Mouse (Mus musculus) ES-E14 (cell line): ENCODE data around the gene Opa3. TPM values are rescaled to one million over a fixed set of nuclear protein-coding genes. Genes with fewer than 3 reads are reported as not detected.

Experiments
- DNase-seq: peaks from one replicate; pipeline ENCODE4 v3.0.0-alpha.2; 2013; ENCODE audit warnings: low read depth, low spot score
- H3K27ac ChIP-seq: 2 replicates; pipeline ENCODE4 v1.5.1; 2012; ENCODE audit warnings: low read depth, mild to moderate bottlenecking, low read length, moderate library complexity, mixed read lengths; ENCODE audit not compliant: poor library complexity, insufficient read depth, severe bottlenecking
- H3K36me3 ChIP-seq: 2 replicates; pipeline ENCODE4 v1.6.1; 2012; ENCODE audit warnings: mild to moderate bottlenecking, low read length, moderate library complexity, mixed read lengths; ENCODE audit not compliant: control insufficient read depth, poor library complexity, insufficient read depth, severe bottlenecking
- H3K4me1 ChIP-seq, 2 experiments: fragments of 150-350 bp in 1 of 2; sonication (generic) in 1 of 2; 2 replicates each; pipeline ENCODE4 v1.6.1; 2012; ENCODE audit warnings: low read length in 2 of 2, mild to moderate bottlenecking in 1 of 2, mixed read lengths in 1 of 2; ENCODE audit not compliant: control insufficient read depth in 2 of 2, insufficient read depth in 2 of 2, poor library complexity in 1 of 2
- H3K4me3 ChIP-seq, 2 experiments: fragments of 150-350 bp in 1 of 2; sonication (generic) in 1 of 2; 2 replicates each; pipeline ENCODE4 v1.5.1; 2012; ENCODE audit warnings: low read length in 2 of 2, low read depth in 1 of 2, mild to moderate bottlenecking in 1 of 2, mixed read lengths in 1 of 2; ENCODE audit not compliant: insufficient read depth in 1 of 2, poor library complexity in 1 of 2, severe bottlenecking in 1 of 2
- H3K9ac ChIP-seq: 2 replicates; pipeline ENCODE4 v1.6.1; 2012; ENCODE audit warnings: low read depth, mild to moderate bottlenecking, low read length, mixed read lengths; ENCODE audit not compliant: poor library complexity, insufficient read depth, severe bottlenecking
- H3K9me3 ChIP-seq: fragments of 150-350 bp; sonication (generic); 2 replicates; pipeline ENCODE4 v1.6.1; 2012; ENCODE audit warnings: low read depth, mild to moderate bottlenecking, low read length; ENCODE audit not compliant: control insufficient read depth, insufficient read depth
- CHD2 ChIP-seq: IDR thresholded peaks from 2 replicates; pipeline ENCODE4 v1.6.1; 2014; ENCODE audit warnings: mild to moderate bottlenecking, low read depth, low read length, inconsistent platforms
- HCFC1 ChIP-seq: IDR thresholded peaks from 2 replicates; pipeline ENCODE4 v1.6.1; 2012; ENCODE audit warnings: low read length, inconsistent platforms, borderline replicate concordance; ENCODE audit not compliant: insufficient read depth
- MAFK ChIP-seq: IDR thresholded peaks from 2 replicates; pipeline ENCODE4 v1.6.1; 2014; ENCODE audit warnings: mild to moderate bottlenecking, low read depth, low read length, inconsistent platforms; ENCODE audit not compliant: insufficient read depth
- ZC3H11A ChIP-seq: IDR thresholded peaks from 2 replicates; pipeline ENCODE4 v1.6.1; 2012; ENCODE audit warnings: low read depth, mild to moderate bottlenecking, inconsistent platforms, low read length, borderline replicate concordance
- ZNF384 ChIP-seq: IDR thresholded peaks from 2 replicates; pipeline ENCODE4 v1.6.1; 2012; ENCODE audit warnings: low read depth, low read length, inconsistent platforms
- in situ Hi-C, 2 experiments: fragments of 600-800 bp; cut with MboI; formaldehyde crosslinking; loops; one replicate each; pipeline ENCODE4 v1.15.1; 2025; ENCODE audit warnings: low sequenced_read_pairs in 2 of 2, inconsistent platforms in 1 of 2; ENCODE audit not compliant: unreplicated experiment in 2 of 2
- total RNA-seq: library from RNA; depleted of rRNA; stranded (reverse); fragments of 300-350 nt; gene quantifications from 2 replicates; pipeline ENCODE4 v1.2.3, GENCODE M21; 2012

Gene Opa3
- total RNA-seq, 1 experiment = 15.8 TPM

- Histone ChIP-seq H3K27ac (no peak overlapping the region), H3K9ac (no peak overlapping the region), H3K4me1 (peaks cover 0 to 8% of the 10 kb centered on the region in 2 experiments; a peak in 2 of 4 replicates), H3K36me3 (peaks cover 6% of the 10 kb centered on the region; the same call in 1 of the 2 replicates), H3K9me3 (no peaks in the 10 kb centered on the region), H3K4me3 (no peak overlapping the region)
- no peak for TF ChIP-seq ZC3H11A
- TF ChIP-seq CHD2 = no peak
- DNase-seq = no peak
- in situ Hi-C loops = no loop called here
These were observed 3.2 kb upstream of the Opa3 start for GRCm38 (mm10) chr7:19224933-19225332.

DNA sequence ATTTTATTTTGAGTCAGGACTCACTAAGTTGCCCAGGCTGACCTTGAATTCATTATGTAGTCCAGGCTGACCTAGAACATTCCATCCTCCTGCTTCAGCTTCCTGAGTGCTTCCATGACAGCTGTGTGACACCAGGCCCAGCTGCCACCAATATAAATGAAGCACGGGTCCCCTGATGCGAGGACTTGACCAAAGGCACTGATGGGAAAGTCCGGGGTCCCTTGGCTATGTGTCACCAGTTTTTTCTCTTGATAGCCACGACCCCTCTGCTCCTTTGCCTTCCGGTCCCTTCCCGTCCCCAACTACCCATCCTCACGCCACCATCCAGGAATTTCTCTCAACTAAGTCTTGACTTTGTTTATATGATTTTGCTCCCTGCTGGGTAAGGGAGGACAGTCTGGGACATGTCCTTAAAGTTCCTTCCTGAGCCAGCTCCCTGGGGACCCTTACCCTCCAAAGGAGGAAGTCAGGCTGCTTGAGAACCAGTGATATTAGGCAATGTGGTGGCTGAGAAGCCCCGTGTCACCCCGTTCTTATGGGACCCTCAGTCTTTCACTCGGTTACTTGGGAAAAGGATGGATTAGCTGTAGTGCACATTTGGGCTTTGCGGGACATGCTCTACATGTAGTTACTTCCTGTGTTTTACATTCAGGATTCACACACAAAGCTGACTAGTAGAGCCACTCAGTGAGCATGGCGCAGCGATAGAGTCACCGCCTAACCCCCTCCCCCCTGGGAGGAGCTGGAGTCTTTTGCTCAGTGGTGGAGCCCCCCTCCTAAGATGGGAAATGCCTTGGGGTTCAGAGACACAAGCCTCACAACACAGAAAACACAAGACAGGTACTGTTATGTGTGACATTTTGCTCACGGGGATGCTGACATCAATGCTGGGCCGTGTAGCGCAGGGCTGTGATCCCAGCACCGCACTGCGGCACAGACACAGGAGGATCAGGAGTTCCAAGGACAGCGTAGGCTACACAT is 1.0 kb upstream of the Opa3 start:
- Histone ChIP-seq H3K27ac (peak overlapping the region; percentile 71), H3K4me1 (peaks cover 0 to 8% of the 10 kb centered on the region in 2 experiments; a peak in 2 of 4 replicates), H3K36me3 (peaks cover 8% of the 10 kb centered on the region; the same call in 1 of the 2 replicates), H3K9ac (peak overlapping the region; percentile 84), H3K9me3 (no peaks in the 10 kb centered on the region), H3K4me3 (peak overlapping the region; percentile 75 to 78)
- TF ChIP-seq ZNF384 = no peak
- DNase-seq = no peak
- in situ Hi-C loops = no loop called here

DNA sequence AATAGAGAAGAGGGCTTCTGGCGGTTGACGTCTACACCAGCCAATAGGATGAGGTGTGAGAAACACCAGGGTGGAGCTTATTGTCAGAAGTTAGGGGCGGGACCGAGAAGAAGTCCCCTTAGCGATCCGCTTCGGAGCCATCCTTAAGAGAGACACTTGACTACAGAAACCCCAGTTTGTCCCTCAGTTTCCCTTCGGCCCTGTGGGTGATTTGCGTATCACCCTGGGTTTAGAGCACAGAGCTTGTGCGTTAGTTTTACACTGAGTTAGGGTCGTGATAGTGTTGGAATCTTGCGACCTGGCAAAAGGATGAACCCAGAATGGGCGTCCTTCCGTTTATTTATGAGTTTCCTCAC is 637 bp downstream of the Opa3 start:
- Histone ChIP-seq H3K9ac (peak overlapping the region; percentile 93), H3K36me3 (peaks cover 6% of the 10 kb centered on the region; the same call in 1 of the 2 replicates), H3K27ac (0 out of 2 replicates have a peak overlapping the region, but pooled peaks have one; percentile 40), H3K4me1 (peaks cover 0 to 8% of the 10 kb centered on the region in 2 experiments; a peak in 2 of 4 replicates), H3K9me3 (no peaks in the 10 kb centered on the region), H3K4me3 (peak overlapping the region; percentile 91 to 97)
- no peak for DNase-seq
- TF ChIP-seq HCFC1 = no peak
- TF ChIP-seq CHD2 = no peak
- no peak for TF ChIP-seq MAFK
- TF ChIP-seq ZNF384 = no peak
- TF ChIP-seq ZC3H11A = no peak
- in situ Hi-C loops = no loop called here

- Histone ChIP-seq H3K27ac (no peak overlapping the region), H3K9me3 (no peaks in the 10 kb centered on the region), H3K9ac (peak overlapping the region; percentile 93), H3K4me3 (peak overlapping the region; percentile 91 to 97), H3K4me1 (peaks cover 0 to 8% of the 10 kb centered on the region in 2 experiments; a peak in 2 of 4 replicates), H3K36me3 (peaks cover 2% of the 10 kb centered on the region; the same call in 1 of the 2 replicates)
- DNase-seq = no peak
- TF ChIP-seq MAFK = no peak
- no peak for TF ChIP-seq CHD2
- TF ChIP-seq ZC3H11A = no peak
- no peak for TF ChIP-seq ZNF384
- no peak for TF ChIP-seq HCFC1
- in situ Hi-C loops = no loop called here
These were observed 1.3 kb downstream of the Opa3 start for GRCm38 (mm10) chr7:19229404-19229803.
